Mouse (Mus musculus) erythroid progenitor cell, adult 5-6 weeks (primary cell): Measurements from ENCODE around the gene Ccr9. TPM values are rescaled to one million over a fixed set of nuclear protein-coding genes. Genes with fewer than 3 reads are reported as not detected.
A peak's percentile ranks its signal among the peaks of the same experiment; 100 is the strongest.
"Not testable (repeated sequence)": the region's sequence is repeated elsewhere in the genome, so short reads cannot be mapped to it uniquely, and the experiment has no call there.

Experiments used
- ATAC-seq: replicated peaks from 2 replicates; pipeline ENCODE4 v1.8.0; 2016; ENCODE audit warnings: moderate number of reproducible peaks, mild to moderate bottlenecking, moderate TSS enrichment, inconsistent platforms; ENCODE audit not compliant: poor library complexity, low FRiP score, severe bottlenecking
- total RNA-seq, 2 experiments: library from RNA; stranded (forward) in 1 of 2; stranded (reverse) in 1 of 2; fragments of 150-400 nt in 1 of 2; fragments of 186-747, 209-891 nt in 1 of 2; gene quantifications; 2 replicates each; pipeline versions ENCODE4 v1.2.3 to v1.2.4; 2015 to 2017; ENCODE audit warnings: low replicate concordance in 2 of 2

The Ccr9 gene
- total RNA-seq, 2 experiments from 2014 or later, result 1.4 to 5.0 TPM

GRCm38 (mm10) chr9:123701822-123702221 is 23.6 kb downstream of the Ccr9 start:
- peak; percentile 95 for ATAC-seq

GRCm38 (mm10) chr9:123709226-123709625 is 31.0 kb downstream of the Ccr9 start:
- peak; percentile 76; the same call in 1 of the 2 replicates for ATAC-seq

- no peak for ATAC-seq
Observed at GRCm38 (mm10) chr9:123713111-123713510, 34.9 kb downstream of the Ccr9 start.

- no peak for ATAC-seq
Observed at GRCm38 (mm10) chr9:123716301-123716700, 38.1 kb downstream of the Ccr9 start.

GRCm38 (mm10) chr9:123717186-123718008 is 39.2 kb downstream of the Ccr9 start, which contains the start of gene Lztfl1:
Gene Lztfl1, minus strand, starts transcription at chr9:123717697.
- peak; percentile 99 for ATAC-seq

- no peak for ATAC-seq
Observed at GRCm38 (mm10) chr9:123722737-123723493, 44.7 kb downstream of the Ccr9 start.

- ATAC-seq, result no peak
Observed at GRCm38 (mm10) chr9:123731271-123731670, 53.0 kb downstream of the Ccr9 start.

- no peak for ATAC-seq
Observed at GRCm38 (mm10) chr9:123734133-123734532, 55.9 kb downstream of the Ccr9 start.

- ATAC-seq, result no peak
Observed at GRCm38 (mm10) chr9:123740799-123741198, 62.6 kb downstream of the Ccr9 start.

- not testable (repeated sequence) for ATAC-seq
Observed at GRCm38 (mm10) chr9:123749687-123750086, 71.4 kb downstream of the Ccr9 start.

- no peak for ATAC-seq
Observed at GRCm38 (mm10) chr9:123754333-123754732, 76.1 kb downstream of the Ccr9 start.

- no peak for ATAC-seq
Observed at GRCm38 (mm10) chr9:123756752-123757151, 78.5 kb downstream of the Ccr9 start.

GRCm38 (mm10) chr9:123757326-123757725 is 79.1 kb downstream of the Ccr9 start:
- no peak for ATAC-seq

- ATAC-seq, result no peak
Observed at GRCm38 (mm10) chr9:123758156-123758555, 79.9 kb downstream of the Ccr9 start.

- no peak for ATAC-seq
Observed at GRCm38 (mm10) chr9:123758645-123759044, 80.4 kb downstream of the Ccr9 start.

GRCm38 (mm10) chr9:123760806-123761205 is 82.6 kb downstream of the Ccr9 start:
- no peak for ATAC-seq

GRCm38 (mm10) chr9:123762886-123763285 is 84.6 kb downstream of the Ccr9 start:
- no peak for ATAC-seq

- ATAC-seq, result no peak
Observed at GRCm38 (mm10) chr9:123763771-123764170, 85.5 kb downstream of the Ccr9 start.

- ATAC-seq, result no peak; the same call in 1 of the 2 replicates
Observed at GRCm38 (mm10) chr9:123766996-123767395, 88.8 kb downstream of the Ccr9 start.

- no peak for ATAC-seq
Observed at GRCm38 (mm10) chr9:123768443-123768842, 90.2 kb downstream of the Ccr9 start.

- ATAC-seq, result no peak
Observed at GRCm38 (mm10) chr9:123769532-123769931, 91.3 kb downstream of the Ccr9 start.
